ENCODE assay signal across 34 mouse cellular contexts in genomic region chr13:59642818-59643217, GRCm38 (mm10). TPM values are rescaled to one million over a fixed set of nuclear protein-coding genes. Genes with fewer than 3 reads are reported as not detected.
DNase-seq lines count a peak whose midpoint lies in the region; ATAC-seq lines count a peak whose summit lies in the region.
"Had no signal": no experiment of that assay in that cellular context is flagged by ENCODE, and none has a peak within 500 bp of the region (broad histone marks: within the 10 kb centered on the region; RNA-seq: fewer than 3 reads in every experiment).

No protein-coding gene starts in this region.

- DNase-seq in c-Kit-positive CD71-positive TER-119-negative erythroid progenitor cells, embryonic 14.5 days (ENCODE audit: low read depth) = peak; percentile 51
- peak; percentile 77 for DNase-seq in liver, embryonic 13.5 days
- DNase-seq in heart, postnatal 4 days = no peak
- DNase-seq: adrenal gland, postnatal 25 days; cerebellum, adult 11-12 months; cerebellum, postnatal 10 days; gastrocnemius, postnatal 36 days; heart, postnatal 14 days; kidney, adult 8-10 months; kidney, postnatal 10 days; left cerebral cortex, postnatal 4 days; right cerebral cortex, postnatal 14 days; spleen, adult 18-20 months; thymus, adult 18-20 months; thymus, postnatal 36 days had no signal

- H3K27ac ChIP-seq in liver, embryonic 13.5 days = peak overlapping the region; percentile 87
- no peak overlapping the region for H3K27ac ChIP-seq in forebrain, embryonic 15.5 days (replicated peaks)
- H3K27ac ChIP-seq: forebrain, embryonic 12.5 days; heart, embryonic 13.5 days; hindbrain, embryonic 13.5 days; limb, embryonic 15.5 days; macrophage; midbrain, embryonic 12.5 days; neural tube, embryonic 15.5 days had no signal

- H3K4me2 ChIP-seq in liver, embryonic 13.5 days = peak overlapping the region; percentile 42
- H3K4me2 ChIP-seq in forebrain, embryonic 15.5 days (replicated peaks) = no peak overlapping the region
- H3K4me2 ChIP-seq: forebrain, embryonic 12.5 days; heart, embryonic 13.5 days; hindbrain, embryonic 13.5 days; limb, embryonic 15.5 days; midbrain, embryonic 12.5 days; neural tube, embryonic 15.5 days had no signal

- H3K9ac ChIP-seq in liver, embryonic 13.5 days = no peak overlapping the region
- no peak overlapping the region for H3K9ac ChIP-seq in forebrain, embryonic 15.5 days (replicated peaks)
- H3K9ac ChIP-seq: forebrain, embryonic 12.5 days; heart, embryonic 13.5 days; hindbrain, embryonic 13.5 days; limb, embryonic 15.5 days; midbrain, embryonic 12.5 days; neural tube, embryonic 15.5 days had no signal

- ATAC-seq in erythroblast, adult 5-6 weeks (replicated peaks; ENCODE audit: low FRiP score, poor library complexity, severe bottlenecking) = peak; percentile 69
- ATAC-seq in liver, embryonic 13.5 days (ENCODE audit: low read depth) = peak; percentile 94
- ATAC-seq in megakaryocyte-erythroid progenitor cell, adult 5-6 weeks (replicated peaks; ENCODE audit: low FRiP score, low TSS enrichment, poor library complexity, severe bottlenecking) = peak; percentile 88
- ATAC-seq in granulocyte monocyte progenitor cell, adult 5-6 weeks (replicated peaks; ENCODE audit: poor library complexity, severe bottlenecking) = no peak
- no peak for ATAC-seq in forebrain, embryonic 15.5 days (replicated peaks)

- H3K9me3 ChIP-seq in liver, embryonic 13.5 days (replicated peaks) = no peaks in the 10 kb centered on the region
- H3K9me3 ChIP-seq in forebrain, embryonic 15.5 days = no peaks in the 10 kb centered on the region
- H3K9me3 ChIP-seq: forebrain, embryonic 12.5 days; heart, embryonic 13.5 days; hindbrain, embryonic 13.5 days; limb, embryonic 15.5 days; midbrain, embryonic 12.5 days; neural tube, embryonic 15.5 days had no signal

- H3K27me3 ChIP-seq in liver, embryonic 13.5 days = no peaks in the 10 kb centered on the region
- no peaks in the 10 kb centered on the region for H3K27me3 ChIP-seq in forebrain, embryonic 15.5 days
- H3K27me3 ChIP-seq: forebrain, embryonic 12.5 days; heart, embryonic 13.5 days; hindbrain, embryonic 13.5 days; limb, embryonic 15.5 days; midbrain, embryonic 12.5 days; neural tube, embryonic 15.5 days had no signal

- WGBS in liver, embryonic 13.5 days (ENCODE audit: insufficient replicate concordance) = 10% methylated on average over 2 of the region's 2 CpGs
- WGBS in forebrain, embryonic 15.5 days = 96% methylated on average over 2 of the region's 2 CpGs

- no peak overlapping the region for H3K4me3 ChIP-seq in liver, embryonic 13.5 days (replicated peaks)
- H3K4me3 ChIP-seq in forebrain, embryonic 15.5 days = no peak overlapping the region
- H3K4me3 ChIP-seq: forebrain, embryonic 12.5 days; heart, embryonic 13.5 days; hindbrain, embryonic 13.5 days; limb, embryonic 15.5 days; midbrain, embryonic 12.5 days; neural tube, embryonic 15.5 days had no signal

- H3K4me1 ChIP-seq in liver, embryonic 13.5 days (replicated peaks) = peaks cover 80% of the 10 kb centered on the region
- H3K4me1 ChIP-seq in forebrain, embryonic 15.5 days = no peaks in the 10 kb centered on the region
- H3K4me1 ChIP-seq: hindbrain, embryonic 13.5 days; neural tube, embryonic 15.5 days had no signal

- peaks cover 77% of the 10 kb centered on the region for H3K36me3 ChIP-seq in liver, embryonic 13.5 days
- peaks cover 34% of the 10 kb centered on the region for H3K36me3 ChIP-seq in forebrain, embryonic 15.5 days

RNA-seq across cellular contexts. Expression of gene Golm1, which starts 32.8 kb away (rescaled TPM):
- total RNA-seq in erythroblast, adult 5-6 weeks (2015; ENCODE audit: low replicate concordance) = 13.4 and 16.1 TPM in 2 replicates
- 21.4 and 25.2 TPM in 2 replicates for total RNA-seq in erythroblast, adult 5-6 weeks (2017; ENCODE audit: low replicate concordance)
- 47.0 and 57.9 TPM in 2 replicates for polyA plus RNA-seq in liver, embryonic 13.5 days (2015; fragmentation: Nextera tagmentation; extraction: Ambion mirVana)
- total RNA-seq in megakaryocyte-erythroid progenitor cell, adult 5-6 weeks (2014; fragmentation: Nextera tagmentation) = 69.6 and 76.7 TPM in 2 replicates
- 101 and 137 TPM in 2 replicates for total RNA-seq in megakaryocyte-erythroid progenitor cell, adult 5-6 weeks (2017)
- 7.2 and 11.5 TPM in 2 replicates for total RNA-seq in granulocyte monocyte progenitor cell, adult 5-6 weeks (2014; fragmentation: Nextera tagmentation)
- total RNA-seq in granulocyte monocyte progenitor cell, adult 5-6 weeks (2017) = 12.4 and 16.0 TPM in 2 replicates
- 48.2 and 48.6 TPM in 2 replicates for polyA plus RNA-seq in forebrain, embryonic 15.5 days (2015; fragmentation: Nextera tagmentation; extraction: Ambion mirVana)
- total RNA-seq in heart, postnatal 4 days (2021) = 10 to 100 TPM; 29.0 to 31.5 TPM

RNA-seq across cellular contexts. Expression of gene 4921517D22Rik, which starts 51.1 kb away (rescaled TPM):
- not detected in 2 replicates for total RNA-seq in erythroblast, adult 5-6 weeks (2015; ENCODE audit: low replicate concordance)
- total RNA-seq in erythroblast, adult 5-6 weeks (2017; ENCODE audit: low replicate concordance) = not detected in 2 replicates
- not detected in 2 replicates for polyA plus RNA-seq in liver, embryonic 13.5 days (2015; fragmentation: Nextera tagmentation; extraction: Ambion mirVana)
- total RNA-seq in megakaryocyte-erythroid progenitor cell, adult 5-6 weeks (2014; fragmentation: Nextera tagmentation) = not detected in 2 replicates
- not detected in 2 replicates for total RNA-seq in megakaryocyte-erythroid progenitor cell, adult 5-6 weeks (2017)
- not detected in 2 replicates for total RNA-seq in granulocyte monocyte progenitor cell, adult 5-6 weeks (2014; fragmentation: Nextera tagmentation)
- total RNA-seq in granulocyte monocyte progenitor cell, adult 5-6 weeks (2017) = not detected in 2 replicates
- not detected in 2 replicates for polyA plus RNA-seq in forebrain, embryonic 15.5 days (2015; fragmentation: Nextera tagmentation; extraction: Ambion mirVana)
- total RNA-seq in heart, postnatal 4 days (2021) = not detected
- total RNA-seq: adrenal gland, postnatal 25 days; gastrocnemius, adult 18-20 months; gastrocnemius, postnatal 36 days; heart, postnatal 14 days; layer of hippocampus, adult 18-20 months; layer of hippocampus, postnatal 14 days; left cerebral cortex, adult 8-10 months; left cerebral cortex, postnatal 4 days had no signal
- polyA plus RNA-seq: brain, embryonic 14.5 days; C2C12; embryonic facial prominence, embryonic 11.5 days; forebrain, embryonic 12.5 days; heart, embryonic 13.5 days; hindbrain, embryonic 13.5 days; limb, embryonic 15.5 days; lung, embryonic 16.5 days; macrophage; midbrain, embryonic 12.5 days; neural tube, embryonic 15.5 days had no signal

RNA-seq across cellular contexts. Expression of gene Naa35, which starts 57.8 kb away (rescaled TPM):
- 9.4 and 44.6 TPM in 2 replicates for total RNA-seq in erythroblast, adult 5-6 weeks (2015; ENCODE audit: low replicate concordance)
- total RNA-seq in erythroblast, adult 5-6 weeks (2017; ENCODE audit: low replicate concordance) = 17.1 and 31.0 TPM in 2 replicates
- 35.8 and 43.8 TPM in 2 replicates for polyA plus RNA-seq in liver, embryonic 13.5 days (2015; fragmentation: Nextera tagmentation; extraction: Ambion mirVana)
- 76.9 and 107 TPM in 2 replicates for total RNA-seq in megakaryocyte-erythroid progenitor cell, adult 5-6 weeks (2014; fragmentation: Nextera tagmentation)
- 38.5 and 58.0 TPM in 2 replicates for total RNA-seq in megakaryocyte-erythroid progenitor cell, adult 5-6 weeks (2017)
- 76.3 and 98.6 TPM in 2 replicates for total RNA-seq in granulocyte monocyte progenitor cell, adult 5-6 weeks (2014; fragmentation: Nextera tagmentation)
- 29.1 and 53.0 TPM in 2 replicates for total RNA-seq in granulocyte monocyte progenitor cell, adult 5-6 weeks (2017)
- 157 and 161 TPM in 2 replicates for polyA plus RNA-seq in forebrain, embryonic 15.5 days (2015; fragmentation: Nextera tagmentation; extraction: Ambion mirVana)
- total RNA-seq in heart, postnatal 4 days (2021) = 10 to 100 TPM; 81.9 to 98.9 TPM

RNA-seq across cellular contexts. Expression of gene Agtpbp1, which starts 57.8 kb away (rescaled TPM):
- 10.9 and 13.6 TPM in 2 replicates for total RNA-seq in erythroblast, adult 5-6 weeks (2015; ENCODE audit: low replicate concordance)
- total RNA-seq in erythroblast, adult 5-6 weeks (2017; ENCODE audit: low replicate concordance) = 28.9 and 35.5 TPM in 2 replicates
- polyA plus RNA-seq in liver, embryonic 13.5 days (2015; fragmentation: Nextera tagmentation; extraction: Ambion mirVana) = 9.2 and 11.0 TPM in 2 replicates
- total RNA-seq in megakaryocyte-erythroid progenitor cell, adult 5-6 weeks (2014; fragmentation: Nextera tagmentation) = 49.2 and 59.4 TPM in 2 replicates
- 67.9 and 69.6 TPM in 2 replicates for total RNA-seq in megakaryocyte-erythroid progenitor cell, adult 5-6 weeks (2017)
- total RNA-seq in granulocyte monocyte progenitor cell, adult 5-6 weeks (2014; fragmentation: Nextera tagmentation) = 31.0 and 68.9 TPM in 2 replicates
- total RNA-seq in granulocyte monocyte progenitor cell, adult 5-6 weeks (2017) = 56.4 and 67.5 TPM in 2 replicates
- 50.8 and 52.3 TPM in 2 replicates for polyA plus RNA-seq in forebrain, embryonic 15.5 days (2015; fragmentation: Nextera tagmentation; extraction: Ambion mirVana)
- 10 to 100 TPM; 38.2 to 38.7 TPM for total RNA-seq in heart, postnatal 4 days (2021)

Comparison
In these comparisons a context has a peak if more than half of its experiments do, and no peak if none do; other contexts are left out.
1. ATAC-seq: peak in erythroblast, adult 5-6 weeks (single experiment), liver, embryonic 13.5 days (single experiment) and megakaryocyte-erythroid progenitor cell, adult 5-6 weeks (single experiment); none in granulocyte monocyte progenitor cell, adult 5-6 weeks (single experiment) and forebrain, embryonic 15.5 days (single experiment).